Mouse (Mus musculus) bone marrow macrophage, adult 2 months (primary cell): ENCODE measurements around the gene Slc7a7.

Source experiments
- CTCF ChIP-seq: IDR thresholded peaks from 2 replicates; pipeline ENCODE4 v1.5.1; 2012; ENCODE audit warnings: low read depth, mild to moderate bottlenecking, low read length, moderate library complexity
- POLR2A ChIP-seq: IDR thresholded peaks from 2 replicates; pipeline ENCODE4 v1.6.1; 2012; ENCODE audit warnings: mild to moderate bottlenecking, low read depth, low read length, borderline replicate concordance

DNA sequence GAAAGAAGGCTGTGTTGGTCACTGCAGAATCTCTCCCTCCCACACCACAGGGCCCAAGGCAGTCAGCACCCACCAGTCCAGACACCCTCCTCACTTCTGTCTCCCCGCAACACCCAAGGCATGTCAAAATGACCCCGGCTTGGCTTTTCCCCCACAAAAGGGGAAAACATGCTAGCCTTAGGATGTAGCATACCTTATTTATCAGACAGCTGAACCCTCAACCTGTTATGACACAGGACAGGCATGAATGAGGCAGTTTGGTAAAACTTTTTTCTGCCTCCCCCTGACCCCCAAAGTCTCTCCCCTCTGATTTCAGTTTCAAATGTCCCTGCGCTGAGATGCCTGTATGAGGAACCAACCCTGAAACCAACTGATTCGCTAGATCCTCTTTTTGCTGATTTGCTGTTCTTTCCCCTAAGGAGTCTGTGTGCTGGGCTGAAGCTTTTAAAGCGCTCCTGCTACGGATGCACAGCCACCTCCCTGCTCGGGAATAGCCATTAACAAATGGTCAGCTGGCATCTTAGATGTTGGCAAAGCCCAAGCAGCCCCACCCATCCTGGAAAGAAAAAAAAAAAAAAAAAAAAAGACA is 8.4 kb downstream of the Slc7a7 start:
- no peak for TF ChIP-seq CTCF
- no peak for TF ChIP-seq POLR2A
